Mouse (Mus musculus) monocyte, adult 5-6 weeks (primary cell): ENCODE data around the gene Aunip. TPM values are rescaled to one million over a fixed set of nuclear protein-coding genes. Genes with fewer than 3 reads are reported as not detected.

Experiments used
- ATAC-seq: fragments of 153-309, 156-312 bp; replicated peaks from 2 replicates; pipeline ENCODE4 v1.8.0; 2017; ENCODE audit warnings: mild to moderate bottlenecking; ENCODE audit not compliant: low TSS enrichment, insufficient number of reproducible peaks, severe bottlenecking, poor library complexity, low FRiP score
- total RNA-seq: library from RNA; stranded (forward); fragments of 200-1000, 200-491, 200-594 nt; gene quantifications from 3 replicates; pipeline ENCODE4 v1.2.3, GENCODE M21; 2017

Gene Aunip
- total RNA-seq, 1 experiment from 2014 or later = not detected

- ATAC-seq = no peak
Observed at GRCm38 (mm10) chr4:134510396-134510795, 403 bp upstream of the Aunip start.

DNA sequence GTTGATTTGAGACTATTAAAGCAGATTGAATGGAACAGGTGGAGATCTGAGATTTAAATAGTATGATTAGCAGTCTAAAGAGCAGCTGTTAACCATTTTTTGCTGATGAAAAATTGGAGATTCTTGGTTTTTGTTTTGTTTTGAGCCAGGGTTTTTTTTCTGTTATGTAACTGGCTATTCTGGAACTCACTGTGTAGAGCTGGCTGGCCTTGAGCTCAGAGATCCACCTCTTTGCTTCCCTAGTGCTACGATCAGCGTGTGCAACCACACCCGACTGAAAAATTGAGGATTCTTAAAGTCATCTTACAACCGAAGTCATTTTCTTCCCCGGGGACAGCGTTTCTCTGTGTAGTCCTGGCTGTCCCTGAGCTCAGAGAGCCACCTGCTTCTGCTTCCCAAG is 931 bp downstream of the Aunip start:
- no peak for ATAC-seq

GRCm38 (mm10) chr4:134512798-134513197 is 2.0 kb downstream of the Aunip start:
- 0 out of 2 replicates have a peak, but pooled peaks have one; percentile 34 for ATAC-seq

GRCm38 (mm10) chr4:134514309-134514930 is 3.6 kb downstream of the Aunip start:
- ATAC-seq = no peak

DNA sequence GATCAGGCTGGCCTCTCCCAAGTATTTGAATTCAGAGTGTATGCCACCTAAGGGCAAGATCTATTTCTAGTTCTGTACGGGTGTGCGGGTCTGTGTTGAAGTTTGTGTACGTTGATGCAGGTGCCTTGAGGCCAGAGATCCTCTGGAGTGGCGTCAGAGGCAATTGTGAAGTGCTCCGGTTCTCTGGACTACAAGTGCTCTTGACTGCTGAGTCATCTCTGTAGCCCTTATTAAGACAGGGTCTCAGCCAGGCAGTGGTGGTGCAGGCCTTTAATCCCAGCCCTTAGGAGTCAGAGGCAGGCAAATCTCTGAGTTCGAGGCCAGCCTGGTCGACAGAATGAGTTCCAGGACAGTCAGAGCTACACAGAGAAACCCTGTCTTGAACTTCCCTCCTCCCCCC is 4.8 kb downstream of the Aunip start:
- no peak for ATAC-seq

DNA sequence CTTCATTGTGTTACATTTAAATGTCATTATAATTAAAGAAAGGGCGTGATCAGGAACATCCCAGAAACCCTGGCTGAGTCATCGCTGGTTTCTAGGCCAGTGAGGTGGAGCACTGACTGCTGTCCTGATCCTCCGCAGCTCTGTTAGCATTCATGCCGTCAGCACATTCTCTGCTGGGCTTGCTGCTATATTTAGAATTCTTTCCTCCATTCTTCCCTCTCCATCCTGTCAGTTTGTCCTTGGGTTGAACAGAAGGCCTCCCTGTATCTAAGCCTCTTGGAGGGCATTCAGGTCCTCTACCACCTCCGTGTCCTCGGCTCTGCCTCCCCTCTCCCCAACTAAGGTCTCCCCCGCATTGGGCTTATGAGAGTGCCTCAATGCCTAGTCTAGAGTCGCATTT is 6.2 kb downstream of the Aunip start:
- no peak for ATAC-seq

DNA sequence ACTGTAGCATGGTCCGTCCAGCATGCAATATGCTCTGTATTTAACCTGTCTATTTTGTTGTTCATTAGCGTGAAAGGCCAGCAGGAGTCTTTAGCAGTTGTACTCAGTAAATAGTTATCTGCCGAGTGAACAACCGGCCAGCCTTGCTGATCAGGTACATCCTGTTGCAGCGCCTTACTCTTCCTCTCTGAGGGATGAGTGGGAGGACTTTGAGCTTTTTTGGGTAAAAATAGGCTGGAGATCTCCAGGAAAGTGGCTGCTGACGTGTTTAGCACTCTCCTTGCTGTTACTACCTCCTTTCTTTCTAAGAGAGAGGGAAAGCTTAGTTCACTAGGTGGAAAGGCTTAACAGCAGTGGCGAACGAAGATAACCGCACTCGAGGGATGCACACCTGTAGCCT is 6.9 kb downstream of the Aunip start:
- no peak for ATAC-seq

GRCm38 (mm10) chr4:134518541-134518940 is 7.7 kb downstream of the Aunip start:
- ATAC-seq = no peak

DNA sequence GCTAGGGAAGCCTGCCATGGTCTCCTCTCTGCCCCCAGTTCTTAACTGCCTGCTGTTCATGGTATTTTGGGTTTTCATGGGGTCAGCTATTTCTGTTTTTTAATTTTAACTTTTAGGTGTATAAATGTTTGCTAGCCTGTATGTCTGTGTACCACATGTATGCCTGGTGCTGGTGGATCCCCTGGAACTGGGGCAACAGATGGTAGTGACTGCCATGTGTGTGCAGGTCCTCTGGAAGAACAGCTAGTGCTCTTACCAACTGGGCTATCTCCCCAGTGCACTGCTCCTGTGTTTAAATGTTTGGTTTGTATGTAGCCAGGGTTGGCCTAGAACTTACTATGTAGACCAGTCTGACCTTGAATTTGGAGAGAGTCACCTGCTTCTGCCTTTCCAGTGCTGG is 8.5 kb downstream of the Aunip start:
- ATAC-seq = no peak

DNA sequence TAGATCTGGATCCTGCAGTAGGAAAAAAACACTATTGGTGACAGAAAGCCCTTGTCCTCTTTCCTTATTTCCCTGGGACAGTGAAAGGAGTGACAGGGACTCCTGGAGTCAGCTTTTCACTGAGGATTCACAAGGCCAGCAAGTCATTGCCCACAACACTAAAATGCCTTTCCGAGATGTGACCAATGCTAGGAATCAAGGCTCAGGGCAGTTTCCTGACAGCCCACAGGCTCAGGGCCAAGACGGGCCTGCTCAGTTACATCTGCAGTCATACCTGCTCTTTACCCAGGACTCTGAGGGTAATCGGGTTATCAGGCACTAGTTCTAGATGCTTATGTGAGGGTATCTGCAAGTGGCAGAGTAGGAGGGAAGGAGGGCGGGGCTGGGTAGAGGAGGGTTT is 12.6 kb downstream of the Aunip start:
- ATAC-seq = no peak

GRCm38 (mm10) chr4:134525806-134526205 is 15.0 kb downstream of the Aunip start:
- ATAC-seq = no peak

- 0 out of 2 replicates have a peak, but pooled peaks have one; percentile 27 for ATAC-seq
Observed at GRCm38 (mm10) chr4:134526220-134526619, 15.4 kb downstream of the Aunip start.

- ATAC-seq = no peak
Observed at GRCm38 (mm10) chr4:134532928-134533327, 22.1 kb downstream of the Aunip start.

DNA sequence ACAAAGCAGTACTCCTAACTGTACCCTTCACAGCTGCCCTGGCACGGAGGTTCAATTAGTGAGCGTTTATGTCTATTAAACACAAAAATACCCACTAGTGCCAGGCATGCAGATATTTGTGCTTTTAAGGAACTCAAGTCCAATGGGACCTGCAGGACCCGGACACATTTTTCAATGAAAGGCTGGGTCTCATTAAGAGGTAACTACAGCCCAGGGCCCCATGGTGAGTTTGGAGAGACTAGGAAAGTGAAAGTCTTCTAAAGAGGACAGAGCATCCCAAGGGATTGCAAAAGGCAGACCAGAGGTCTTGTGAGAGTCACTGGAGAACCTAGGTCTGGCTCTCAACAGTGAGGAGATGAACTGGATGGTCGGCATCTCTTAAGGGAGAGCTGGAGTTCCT is 22.6 kb downstream of the Aunip start:
- no peak for ATAC-seq

DNA sequence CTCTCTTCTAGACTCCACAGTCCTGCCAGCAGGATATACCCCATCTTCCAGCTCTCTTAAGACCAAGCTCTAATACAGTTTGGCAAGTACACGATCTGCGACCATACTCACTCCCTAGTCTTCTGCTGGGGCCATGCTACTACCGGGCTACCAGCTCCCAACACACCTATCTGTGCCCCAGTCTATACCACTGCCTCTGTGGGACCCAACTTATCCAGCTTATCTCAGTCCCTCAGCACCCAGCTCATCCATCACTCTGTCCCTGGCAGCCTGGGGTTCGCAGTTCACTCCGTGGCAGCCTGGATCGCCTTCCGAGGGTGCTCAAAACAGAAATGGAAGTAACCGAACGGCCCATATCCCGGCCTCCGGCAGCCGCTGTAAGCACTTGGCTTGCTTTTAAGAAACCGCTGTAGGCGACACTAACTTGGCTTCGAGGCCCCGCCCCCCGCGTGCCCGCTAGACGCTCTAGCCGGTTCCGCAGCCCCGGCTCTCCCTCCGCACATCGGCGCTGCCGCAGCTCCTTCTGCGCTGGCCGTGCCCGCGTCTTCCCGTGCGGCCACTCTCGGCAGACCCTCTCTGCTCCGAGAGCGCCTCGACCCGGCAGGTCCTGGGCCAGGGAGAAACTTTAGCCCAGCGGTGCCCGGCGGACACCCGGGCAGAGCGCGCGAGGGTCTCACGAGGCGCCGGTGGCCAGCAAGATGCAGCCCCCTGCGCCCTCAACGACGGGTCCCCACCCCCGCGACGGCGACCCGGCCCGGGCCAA is 23.5 kb downstream of the Aunip start:
- ATAC-seq = 0 out of 2 replicates have a peak, but pooled peaks have one; percentile 21

GRCm38 (mm10) chr4:134534932-134535786 is 24.4 kb downstream of the Aunip start, which contains the start of gene Mtfr1l:
Gene Mtfr1l (minus strand): TSS chr4:134535387.
- peak; percentile 91 for ATAC-seq

- 0 out of 2 replicates have a peak, but pooled peaks have one; percentile 7 for ATAC-seq
Observed at GRCm38 (mm10) chr4:134535787-134536151, 25.0 kb downstream of the Aunip start.

DNA sequence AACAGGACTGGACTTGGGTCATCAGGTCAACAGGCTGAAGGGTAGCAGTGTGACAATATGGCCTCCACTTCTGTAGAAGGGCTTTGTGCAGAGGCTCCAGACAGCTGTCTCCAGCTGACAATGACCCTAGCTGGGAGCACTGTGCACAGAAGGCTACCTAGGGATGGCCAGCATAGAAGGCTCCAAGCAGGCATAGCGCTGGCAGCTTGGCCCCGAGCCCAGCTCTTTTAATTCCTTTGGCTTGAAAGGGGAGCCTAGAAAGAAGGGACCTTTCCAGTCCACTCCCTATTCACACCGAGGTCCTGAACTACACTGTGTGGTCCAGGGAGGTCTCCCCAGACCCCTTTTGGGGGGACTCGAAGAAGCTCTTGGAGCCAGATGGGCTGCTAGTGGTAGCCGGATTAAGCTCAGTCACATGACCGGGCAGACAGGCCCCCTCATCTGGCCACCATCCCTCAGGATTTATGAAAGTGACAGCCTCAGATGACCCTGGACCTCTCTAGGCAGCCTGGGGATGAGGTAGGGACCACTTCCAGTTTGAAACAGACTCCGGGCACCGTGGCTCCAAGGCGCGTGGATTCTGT is 28.3 kb downstream of the Aunip start:
- ATAC-seq = no peak

GRCm38 (mm10) chr4:134542726-134543125 is 31.9 kb downstream of the Aunip start:
- ATAC-seq = no peak
